Mouse (Mus musculus): ENCODE data around the gene Prkcq.

Gene Prkcq

DNA sequence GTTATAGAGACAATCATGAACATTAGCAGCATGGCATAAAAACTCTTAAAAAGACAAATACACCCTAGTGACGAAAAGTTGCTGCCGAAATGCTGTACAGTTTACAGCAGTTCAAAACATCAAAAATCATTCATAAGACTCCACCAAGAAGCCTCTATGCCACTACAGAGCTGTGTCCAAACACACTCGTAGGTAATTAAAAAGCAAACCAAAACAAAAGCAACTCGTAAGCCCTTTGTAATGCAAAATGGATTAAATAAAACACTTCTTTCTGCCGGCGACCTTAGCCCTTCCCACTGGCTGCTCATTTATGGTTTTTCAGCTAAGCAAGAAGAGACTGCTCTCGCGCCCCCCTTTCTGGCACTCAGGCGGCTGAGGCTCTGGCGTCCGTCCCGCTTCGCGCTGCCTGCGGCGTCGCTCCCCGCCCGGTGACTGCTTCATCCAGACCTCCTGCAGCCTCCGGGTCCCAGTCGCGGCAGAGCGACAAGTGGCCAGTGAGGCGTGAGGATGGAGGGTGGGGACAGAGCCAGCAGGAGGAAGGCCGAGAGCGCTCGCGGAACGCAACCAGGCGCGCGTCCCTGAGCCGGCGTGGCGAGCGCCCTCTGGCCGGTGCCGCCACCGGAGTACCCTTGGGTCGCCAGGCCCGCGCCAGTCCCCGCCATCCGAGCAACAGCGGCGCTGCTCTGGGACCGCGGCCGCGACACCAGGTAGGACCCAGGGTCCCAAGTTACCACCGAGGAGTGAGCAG lies at the start of gene Prkcq:
TSS of gene Prkcq (plus strand) at position 355 of the 748 bp plus-strand sequence.
- DNase-seq, result peak; percentile 54 to 61

DNA sequence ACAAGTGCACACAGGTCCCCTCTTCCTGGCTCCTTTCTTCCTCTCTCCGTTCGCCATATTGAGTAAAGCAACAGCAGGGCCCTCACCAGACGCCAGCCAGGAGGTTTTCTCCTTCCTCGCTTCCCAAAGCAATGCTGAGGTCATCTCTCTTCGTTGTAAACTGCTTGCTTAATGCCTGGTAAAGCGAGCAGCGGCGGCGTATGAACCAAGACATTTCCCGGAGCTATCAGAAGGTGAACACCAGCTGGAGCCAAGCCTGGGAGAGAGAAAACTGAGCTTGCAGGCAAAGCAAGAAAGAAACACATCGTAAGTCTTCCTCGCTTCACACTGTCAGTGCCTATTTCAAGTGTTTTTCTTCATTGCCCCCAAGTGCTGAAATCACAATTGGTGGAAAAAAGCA lies 41.0 kb upstream of the Prkcq start:
- DNase-seq, result no peak

DNA sequence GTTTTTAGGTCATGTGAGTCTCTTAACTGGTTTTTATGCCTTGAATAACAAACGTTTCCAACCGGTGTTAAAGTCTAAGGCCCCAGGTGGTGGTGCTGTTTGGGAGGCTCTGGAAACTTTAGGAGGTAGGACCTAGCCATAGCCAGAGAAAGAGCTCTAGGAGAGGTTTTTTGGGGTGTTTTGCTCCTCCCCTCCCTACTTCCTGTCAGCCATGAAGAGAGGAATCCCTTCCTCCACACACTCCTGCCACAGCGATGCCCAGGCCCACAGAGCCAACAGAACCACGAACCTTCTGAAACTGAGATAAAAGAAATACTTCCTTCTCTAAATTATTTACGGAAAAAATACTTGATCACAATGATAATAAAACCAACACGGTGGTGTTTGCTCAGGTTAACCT lies 36.2 kb upstream of the Prkcq start:
- DNase-seq, result no peak

DNA sequence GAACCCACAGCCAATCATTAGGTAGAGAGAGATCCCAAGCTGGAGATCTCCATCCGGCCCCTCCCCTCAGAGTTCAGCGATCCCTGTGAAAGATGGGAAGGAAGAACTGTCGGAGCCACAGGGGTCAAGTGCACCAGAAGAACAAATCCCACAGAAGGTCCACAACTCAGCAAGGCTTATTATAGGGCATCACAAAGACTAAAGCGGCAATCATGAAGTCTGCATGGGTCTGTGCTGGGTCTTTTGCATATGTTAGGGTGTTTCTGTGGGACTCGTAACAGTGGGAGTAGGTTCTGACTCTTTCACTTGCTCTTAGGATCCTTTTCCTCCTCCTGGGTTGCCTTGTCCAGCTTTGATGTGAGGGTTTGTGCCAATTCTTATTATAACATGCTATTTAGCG lies 33.8 kb upstream of the Prkcq start:
- DNase-seq, result no peak

DNA sequence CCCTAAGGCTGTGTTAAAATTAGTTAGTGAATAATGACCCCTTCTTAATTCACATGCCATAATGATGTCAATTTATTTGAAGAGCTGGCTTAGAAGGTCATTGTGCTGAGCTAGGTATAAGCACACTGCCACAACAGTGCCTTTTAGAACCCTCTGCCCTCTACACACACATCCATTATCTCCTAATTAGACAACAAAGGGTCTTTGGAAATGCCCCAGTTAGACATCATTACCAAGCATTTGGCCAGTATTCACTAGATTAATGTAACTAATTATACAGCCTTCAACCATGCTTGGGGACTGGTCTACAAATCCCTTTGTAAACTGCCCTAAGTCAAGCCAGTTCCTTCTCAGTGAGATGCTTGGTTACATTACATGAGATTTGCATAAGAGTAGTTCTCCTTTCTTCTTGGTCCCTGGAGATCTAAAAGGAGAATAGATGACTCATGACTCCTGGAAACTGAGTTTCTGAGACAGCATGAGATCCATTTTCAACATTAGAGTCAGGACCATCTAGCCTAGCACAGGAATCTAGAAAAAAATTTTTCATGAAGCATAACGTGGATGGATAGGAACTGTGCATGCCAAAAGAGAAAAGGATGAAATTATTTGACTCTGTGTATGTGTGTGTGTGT lies 32.3 kb upstream of the Prkcq start:
- no peak for DNase-seq

DNA sequence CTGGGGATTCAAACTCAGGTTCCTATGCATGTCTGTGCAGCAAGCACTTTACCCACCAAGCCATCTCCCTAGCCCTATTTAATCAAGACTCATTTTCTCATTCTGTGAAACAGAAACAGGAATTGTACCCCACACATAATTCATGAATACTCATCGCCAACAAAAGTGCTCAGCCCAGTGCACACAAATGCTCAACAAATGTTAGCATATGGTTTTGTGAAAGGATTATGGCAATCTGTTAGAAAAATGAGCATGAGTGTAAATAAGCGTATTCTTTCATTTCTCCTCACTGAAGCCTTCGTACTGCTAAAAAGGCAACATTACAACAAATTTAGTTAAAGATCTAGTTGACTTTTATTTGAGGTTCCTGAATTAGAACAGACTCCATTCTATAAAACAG lies 31.5 kb upstream of the Prkcq start:
- DNase-seq, result no peak

DNA sequence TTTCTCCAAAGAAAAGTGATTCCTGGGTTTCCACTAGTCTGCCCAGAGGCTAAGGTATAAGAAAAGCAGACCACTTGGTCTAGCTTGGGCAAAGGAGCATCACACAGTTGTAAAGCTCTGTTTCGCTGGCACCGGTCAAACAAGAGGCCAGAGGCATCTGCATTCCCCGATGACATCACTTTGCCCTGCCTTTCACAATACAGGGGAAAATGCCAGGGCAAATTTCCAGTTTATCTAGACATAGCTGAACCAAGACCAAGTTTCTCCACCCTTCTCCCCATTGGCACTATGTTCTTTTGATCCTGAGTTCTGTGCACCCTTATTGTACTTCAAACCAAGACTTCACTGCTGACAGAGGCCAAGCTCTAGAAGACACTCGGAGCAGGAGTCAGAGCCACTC lies 22.8 kb upstream of the Prkcq start:
- no peak for DNase-seq

DNA sequence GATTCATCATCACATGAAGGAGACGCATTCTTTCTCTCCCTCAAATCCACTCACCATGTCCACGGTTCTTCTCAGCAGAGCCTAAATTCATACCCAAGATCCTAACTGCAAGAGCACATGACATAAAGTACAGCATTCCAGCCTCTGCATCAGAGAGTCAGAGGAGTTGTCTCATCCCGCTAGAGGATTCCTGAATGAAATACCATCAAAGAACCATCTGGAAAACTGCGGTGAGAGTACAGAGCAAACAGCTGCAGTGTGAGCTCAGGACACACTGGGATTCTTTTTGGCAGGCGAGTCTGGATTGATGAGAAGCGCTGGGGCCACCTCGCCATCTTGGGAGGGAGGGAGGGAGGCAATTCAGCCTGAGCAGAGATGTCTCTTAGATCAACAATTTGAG lies 20.9 kb upstream of the Prkcq start:
- no peak for DNase-seq

DNA sequence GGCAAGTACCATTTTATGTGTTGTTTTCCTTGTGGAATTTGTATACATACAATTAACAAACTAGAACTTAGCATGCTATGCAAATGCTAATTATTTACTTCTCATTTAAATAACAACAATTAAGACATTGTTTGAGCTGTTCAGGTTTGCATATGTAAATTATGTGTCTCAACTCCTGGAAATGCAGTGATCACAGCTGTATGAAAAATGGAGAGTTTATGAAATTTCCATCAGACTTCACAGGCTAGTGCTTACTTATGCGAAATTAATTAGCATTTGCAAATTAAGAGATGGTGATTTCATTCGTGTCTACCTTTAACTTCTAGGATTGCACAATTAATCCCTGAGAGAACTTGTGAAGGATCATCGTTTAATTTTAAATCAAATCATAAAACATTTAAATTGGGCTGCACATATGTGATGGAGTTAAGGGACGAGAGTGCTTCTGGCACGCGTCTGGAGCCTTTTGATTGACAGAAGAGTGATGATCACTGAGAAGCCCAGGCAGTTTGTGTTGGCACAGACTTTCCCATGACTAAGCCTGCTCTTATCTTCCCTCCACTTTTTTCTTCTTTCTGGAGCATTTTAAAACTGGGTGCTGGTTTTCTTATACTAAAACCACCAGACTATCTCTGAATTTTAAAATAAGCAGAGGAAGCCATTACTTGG lies 20.1 kb upstream of the Prkcq start:
- DNase-seq, result no peak

DNA sequence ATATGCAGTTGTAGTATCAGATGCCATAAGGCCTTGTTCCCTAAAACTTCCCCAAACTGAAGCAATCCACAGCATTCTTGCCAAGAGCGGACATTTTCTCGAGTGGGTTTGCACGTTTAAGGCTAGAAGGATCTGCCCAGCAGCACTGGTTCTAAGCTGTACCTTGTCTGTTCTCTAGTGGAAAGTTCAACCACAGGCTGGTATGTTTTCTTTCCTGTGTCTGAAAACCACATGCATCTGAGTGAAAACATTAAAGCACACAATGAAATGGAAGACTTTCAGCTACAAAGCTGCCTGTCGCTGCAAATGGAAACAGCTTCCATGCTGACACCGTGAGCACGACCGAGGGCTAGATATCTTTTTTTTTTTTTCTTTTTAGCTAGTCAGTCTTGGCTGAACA lies 12.3 kb upstream of the Prkcq start:
- no peak for DNase-seq

DNA sequence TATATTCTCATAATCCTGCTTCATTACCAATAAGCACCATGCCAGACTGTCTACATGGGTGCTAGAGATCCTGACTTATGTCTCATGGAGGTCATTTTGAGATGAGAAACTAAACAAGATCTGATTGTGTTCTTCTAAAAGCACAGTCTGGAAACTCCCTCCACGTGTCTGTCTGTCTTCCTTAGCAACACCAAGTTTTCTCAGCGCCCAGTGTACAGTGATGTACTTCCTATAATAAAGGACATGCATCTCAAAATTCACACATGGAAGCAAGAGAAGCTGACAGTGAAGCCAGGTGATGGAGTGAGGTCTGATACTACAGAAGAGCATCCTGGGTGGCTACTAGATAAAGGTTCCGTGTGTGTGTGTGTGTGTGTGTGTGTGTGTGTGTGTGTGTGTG lies 11.2 kb upstream of the Prkcq start:
- no peak for DNase-seq

DNA sequence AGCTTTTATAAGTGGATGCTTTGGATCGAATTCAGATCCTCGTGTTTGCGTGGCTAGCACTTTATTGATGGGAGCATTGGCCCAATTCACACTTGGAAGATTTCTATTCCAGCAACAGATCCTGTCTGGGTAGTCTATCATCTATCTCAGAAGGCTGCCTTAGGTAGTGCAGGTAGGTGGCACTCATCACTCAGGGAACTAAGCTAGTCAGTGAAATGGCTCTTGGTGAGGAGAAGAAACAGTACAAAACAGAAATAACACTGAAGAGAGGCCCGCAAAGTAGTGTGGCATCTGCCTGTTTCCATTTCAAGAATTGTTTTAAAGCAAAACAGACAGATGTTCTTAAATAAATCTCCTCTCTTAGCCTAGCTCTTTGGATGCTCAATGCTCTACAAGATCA lies 10.6 kb upstream of the Prkcq start:
- DNase-seq, result no peak

DNA sequence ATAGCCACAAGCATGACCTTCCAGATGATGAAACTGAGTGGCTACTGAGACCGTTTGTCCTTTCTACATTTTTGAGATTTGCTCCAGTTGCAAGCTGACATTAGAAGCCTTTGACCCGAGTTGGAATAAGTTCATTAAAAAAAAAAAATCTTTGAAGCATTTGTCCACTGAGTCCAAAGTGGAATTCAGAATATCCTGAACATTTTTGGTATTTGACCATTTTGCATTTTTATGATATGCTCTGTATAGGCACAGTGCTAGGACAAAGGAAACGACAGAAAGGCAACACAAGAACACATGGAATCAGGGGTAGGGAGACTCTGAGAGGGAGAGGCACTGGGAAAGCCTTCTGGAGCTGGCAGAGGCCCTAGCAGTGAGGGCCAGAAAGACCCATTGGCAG lies 9.2 kb upstream of the Prkcq start:
- DNase-seq, result no peak

DNA sequence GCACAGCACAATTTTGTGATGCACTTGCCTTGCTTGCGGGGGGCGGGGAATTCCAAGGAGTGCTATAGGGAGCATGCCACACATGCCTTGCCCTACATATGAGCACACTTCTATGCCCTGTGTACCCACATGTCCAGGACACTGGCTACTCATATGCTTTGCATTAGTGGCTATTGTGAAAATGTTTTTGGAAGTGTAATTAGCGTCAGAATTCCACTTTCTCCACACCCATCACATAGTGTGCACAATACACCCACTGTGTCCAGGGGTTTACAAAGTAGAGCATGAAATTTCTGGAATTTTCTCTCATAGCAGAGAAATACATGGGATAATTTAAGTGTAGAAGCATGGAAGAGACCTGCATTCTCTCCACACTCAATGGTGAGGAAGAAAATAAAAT lies 7.7 kb upstream of the Prkcq start:
- DNase-seq, result no peak

DNA sequence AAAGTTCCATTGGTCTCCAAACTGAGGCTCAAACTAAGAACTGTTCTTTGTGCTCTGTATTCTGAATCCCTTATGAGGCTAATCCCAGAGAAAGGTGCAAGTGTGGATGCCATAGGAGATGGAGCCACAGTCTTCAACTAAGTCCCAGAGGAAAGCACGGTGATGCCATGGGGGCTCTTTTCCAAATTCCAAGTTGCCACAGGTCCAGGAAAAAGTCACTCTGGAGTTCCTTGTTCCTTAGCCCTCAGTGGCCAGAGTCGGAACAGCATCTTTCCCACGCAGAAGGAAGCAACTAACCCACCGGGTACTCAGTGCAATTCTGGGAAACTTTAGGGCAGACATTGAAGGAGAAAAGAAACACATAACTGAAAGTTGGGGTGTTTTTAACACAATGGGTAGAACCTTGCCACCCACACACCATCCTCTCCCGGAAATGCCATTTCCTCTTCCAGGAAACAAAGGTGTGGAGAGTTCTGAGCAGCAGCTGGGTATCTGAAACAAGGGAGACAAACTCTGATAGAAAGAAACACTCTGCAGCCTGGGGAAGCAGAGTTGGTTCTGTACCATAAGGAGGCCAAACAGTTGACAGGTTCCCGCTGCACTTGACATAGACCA lies 2.1 kb upstream of the Prkcq start:
- no peak for DNase-seq

DNA sequence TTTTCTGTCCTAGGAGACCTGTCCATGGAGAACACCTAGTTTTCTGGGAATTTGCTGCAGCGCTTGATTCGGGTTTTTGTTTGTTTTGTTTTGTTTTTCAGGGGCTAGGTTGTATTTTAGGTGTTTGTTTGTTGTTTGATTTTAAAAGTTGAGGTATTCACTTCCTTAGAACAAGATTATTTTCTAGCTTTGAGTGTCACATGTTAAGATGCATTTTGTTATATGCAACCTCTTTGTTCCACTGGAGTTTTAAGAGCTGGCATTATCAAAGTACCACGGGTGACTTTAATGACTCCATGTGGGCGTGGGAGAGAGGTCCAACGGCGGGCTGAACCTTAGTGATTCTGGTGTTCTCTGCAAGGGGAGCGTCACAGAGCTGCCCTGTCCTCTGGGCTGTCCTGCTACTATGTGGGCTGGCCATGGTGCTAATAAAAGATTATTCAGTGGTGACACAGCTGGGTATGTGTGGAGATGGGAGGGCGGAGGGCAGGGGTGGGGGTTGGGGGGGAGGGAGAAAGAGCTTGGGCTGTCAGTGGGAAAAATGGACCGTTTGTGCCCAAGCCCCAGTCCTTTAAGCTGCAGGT lies 1.0 kb downstream of the Prkcq start:
- DNase-seq, result no peak

DNA sequence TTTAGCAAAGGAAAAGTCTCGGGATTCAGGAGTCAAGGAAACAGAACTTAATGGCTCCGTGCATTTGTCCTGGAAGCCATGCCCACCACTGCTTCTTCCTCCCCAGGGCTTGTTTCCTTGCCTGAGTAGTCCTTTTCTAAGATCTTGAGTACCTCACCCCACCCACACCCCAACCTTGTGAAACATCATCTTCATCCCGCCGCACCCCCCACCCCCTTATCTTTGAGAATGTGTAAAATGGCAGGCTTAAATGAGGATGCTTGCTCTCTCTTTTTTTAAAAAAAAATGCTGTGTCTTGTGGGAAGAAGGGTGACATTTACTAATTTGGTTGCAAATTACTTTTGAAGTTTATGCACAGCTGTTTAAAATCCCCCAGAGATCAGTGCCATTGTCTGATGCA lies 1.6 kb downstream of the Prkcq start:
- DNase-seq, result no peak

DNA sequence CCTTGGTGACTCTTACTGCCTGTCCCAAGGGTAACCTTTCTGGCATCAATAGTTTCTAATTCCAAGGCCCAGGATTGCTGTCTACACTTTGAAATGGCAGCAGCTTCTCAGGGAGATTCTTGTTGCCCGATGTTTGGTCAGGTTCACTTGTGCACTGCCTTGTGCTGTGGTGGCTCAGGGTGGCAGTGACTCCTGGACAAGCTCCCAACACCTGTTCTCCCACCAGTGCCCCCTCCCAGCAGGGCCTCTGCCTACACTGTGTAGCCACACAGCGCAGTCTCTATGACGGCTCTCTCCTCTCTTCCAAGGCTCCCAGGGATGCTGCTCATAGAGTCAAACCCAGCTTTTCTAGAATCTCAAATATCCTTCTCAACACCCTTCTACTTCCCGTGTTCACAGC lies 2.2 kb downstream of the Prkcq start:
- DNase-seq, result no peak

DNA sequence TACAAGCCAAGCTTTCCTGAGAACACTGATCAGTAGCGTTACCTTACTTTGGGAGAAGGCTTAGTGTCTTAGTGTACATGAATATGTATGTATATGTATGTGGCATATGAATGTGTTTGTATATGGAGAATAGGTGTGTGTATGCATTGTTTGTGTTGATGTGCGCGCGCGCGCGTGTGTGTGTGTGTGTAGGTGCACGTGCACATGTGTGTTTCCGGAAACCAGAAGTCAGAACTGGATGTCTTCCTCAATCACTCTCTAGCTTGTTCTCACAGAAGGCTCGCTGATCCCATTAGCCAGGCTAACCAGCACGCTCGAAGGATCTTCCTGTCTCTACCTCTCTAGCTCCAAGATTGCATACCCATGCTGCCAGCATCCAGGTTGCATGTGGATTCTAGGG lies 6.0 kb downstream of the Prkcq start:
- no peak for DNase-seq

DNA sequence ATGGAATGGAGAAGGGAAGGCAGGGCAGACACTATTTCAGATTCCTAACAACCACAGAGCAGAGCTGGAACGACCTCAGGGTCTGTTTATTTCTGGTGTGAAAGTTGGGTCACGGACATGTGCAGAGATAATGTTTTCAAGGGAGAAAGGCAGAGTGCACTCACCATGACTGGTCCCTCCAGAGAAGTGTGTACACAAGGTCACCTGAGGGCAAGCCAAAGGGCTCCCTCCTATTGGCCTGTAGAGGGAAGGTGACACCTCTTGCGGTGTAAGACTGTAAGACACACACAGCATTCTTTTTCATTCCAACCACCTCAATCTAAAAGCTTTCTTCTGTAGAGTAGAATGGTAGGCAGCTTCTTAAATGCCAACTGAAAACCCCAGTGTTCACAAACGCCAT lies 9.6 kb downstream of the Prkcq start:
- no peak for DNase-seq

DNA sequence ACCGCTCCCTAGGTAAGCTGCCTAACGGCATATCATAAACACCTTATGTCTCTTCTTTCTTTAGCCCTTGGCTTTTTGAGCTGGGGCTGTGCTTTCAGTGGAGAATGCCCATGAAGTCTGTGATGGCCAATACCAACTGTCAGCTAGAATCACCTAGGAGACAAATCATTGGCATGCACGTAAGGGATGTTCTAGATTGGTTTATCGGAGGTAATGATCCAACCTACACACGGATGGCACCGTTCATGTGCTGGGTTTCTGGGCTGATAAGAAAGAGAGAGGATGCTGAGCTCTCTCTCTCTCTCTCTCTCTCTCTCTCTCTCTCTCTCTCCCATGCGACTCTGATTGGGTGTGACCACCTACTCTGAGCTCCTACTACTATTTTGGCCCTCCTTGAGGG lies 10.2 kb downstream of the Prkcq start:
- DNase-seq, result no peak

DNA sequence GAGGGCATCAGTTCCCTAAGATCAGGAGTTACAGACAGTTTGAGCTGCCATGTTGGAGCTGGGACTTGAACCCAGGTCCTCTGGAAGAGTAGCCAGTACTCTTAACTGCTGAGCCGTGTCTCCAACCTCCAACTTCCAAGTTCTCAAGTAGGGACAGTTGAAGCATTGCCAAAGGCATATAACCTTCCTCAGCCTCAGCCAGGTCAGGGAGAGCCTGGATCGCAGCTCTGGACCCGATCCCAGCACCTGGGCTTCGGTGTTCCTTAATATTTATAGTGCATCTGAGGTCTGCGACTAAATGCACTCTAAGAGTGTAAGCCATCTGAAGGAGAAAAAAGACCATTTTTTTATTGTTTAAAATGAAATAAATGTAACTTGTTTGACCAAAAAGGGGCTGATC lies 12.1 kb downstream of the Prkcq start:
- DNase-seq, result no peak

DNA sequence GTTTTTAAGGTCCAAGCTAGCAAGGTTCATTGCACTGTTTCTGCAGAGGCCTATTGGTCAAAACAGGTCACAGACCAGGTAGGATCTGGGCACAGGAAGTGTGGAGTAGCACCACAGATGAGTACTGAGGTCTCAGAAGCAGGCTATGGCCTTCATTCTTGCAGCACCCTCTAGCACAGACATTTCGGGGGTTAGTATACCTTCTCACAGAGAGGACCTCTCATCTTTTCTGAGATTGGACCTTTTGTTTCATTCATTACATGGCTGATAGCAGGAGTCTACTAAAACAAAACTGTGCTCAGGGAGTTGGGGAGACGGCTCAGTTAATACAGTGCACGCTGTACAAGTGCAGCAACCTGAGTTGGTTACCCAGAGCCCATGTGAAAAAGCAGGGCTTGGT lies 14.7 kb downstream of the Prkcq start:
- DNase-seq, result no peak

DNA sequence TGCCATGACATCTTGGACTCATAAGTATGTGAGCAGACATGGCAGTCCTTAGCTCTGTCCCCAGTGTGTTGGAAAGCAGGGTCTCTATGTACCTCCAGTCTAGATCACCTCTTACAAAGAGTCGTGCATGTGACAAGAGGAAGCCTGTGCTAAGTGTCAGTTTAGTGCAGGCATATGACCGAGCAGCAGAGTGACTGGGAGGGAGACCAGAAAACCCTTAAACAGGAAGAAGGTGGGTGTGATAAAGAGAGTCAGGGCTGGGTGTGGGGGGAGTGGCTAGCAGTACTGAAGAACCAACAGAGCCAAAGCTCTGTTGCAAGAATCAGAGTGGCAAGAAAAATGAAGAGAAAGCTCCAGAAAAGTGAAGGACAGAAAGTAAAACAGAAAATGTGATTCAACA lies 15.3 kb downstream of the Prkcq start:
- DNase-seq, result peak; percentile 30 to 37
